Mouse (Mus musculus) neural tube, embryonic 14.5 days (tissue): ENCODE data around the gene Scnn1b. TPM values are rescaled to one million over a fixed set of nuclear protein-coding genes. Genes with fewer than 3 reads are reported as not detected.

Source experiments
- ATAC-seq: fragments of 200-750 bp; cut with Nextera tagmentation; 2 replicates; pipeline ENCODE4 v1.8.0; 2017; ENCODE audit warnings: low read depth, mild to moderate bottlenecking, moderate TSS enrichment, moderate library complexity
- H3K27ac ChIP-seq: fragments of 300-500 bp; sonication (generic); 2 replicates; pipeline ENCODE4 v1.5.1; 2014; ENCODE audit warnings: low read depth, mild to moderate bottlenecking, control low read depth, low read length, moderate library complexity, mixed read lengths
- H3K27me3 ChIP-seq: fragments of 300-500 bp; sonication (generic); 2 replicates; pipeline ENCODE4 v1.6.1; 2014; ENCODE audit warnings: low read length; ENCODE audit not compliant: control insufficient read depth, insufficient read depth
- H3K36me3 ChIP-seq: fragments of 300-500 bp; sonication (generic); 2 replicates; pipeline ENCODE4 v1.6.1; 2014; ENCODE audit warnings: low read length, mixed read lengths; ENCODE audit not compliant: control insufficient read depth, insufficient read depth
- H3K4me1 ChIP-seq: fragments of 300-500 bp; sonication (generic); 2 replicates; pipeline ENCODE4 v1.6.1; 2014; ENCODE audit warnings: low read length; ENCODE audit not compliant: control insufficient read depth, insufficient read depth
- H3K4me2 ChIP-seq: fragments of 300-500 bp; sonication (generic); 2 replicates; pipeline ENCODE4 v1.6.1; 2014; ENCODE audit warnings: mild to moderate bottlenecking, low read depth, low read length, control low read depth
- H3K4me3 ChIP-seq: fragments of 300-500 bp; sonication (generic); 2 replicates; pipeline ENCODE4 v1.5.1; 2014; ENCODE audit warnings: low read depth, low read length, control low read depth, mixed read lengths
- H3K9ac ChIP-seq: fragments of 300-500 bp; sonication (generic); replicated peaks from 2 replicates; pipeline ENCODE4 v1.6.1; 2014; ENCODE audit warnings: low read depth, mild to moderate bottlenecking, control low read depth, low read length, mixed read lengths
- H3K9me3 ChIP-seq: fragments of 300-500 bp; sonication (generic); 2 replicates; pipeline ENCODE4 v1.6.1; 2016; ENCODE audit warnings: low read length; ENCODE audit not compliant: control insufficient read depth
- WGBS: fragments of 180-500 bp; shearing (Covaris S2); extraction: QIAGEN DNeasy Blood & Tissue Kit; methylation state at CpG from one replicate; pipeline ENCODE4 v1.1.7; 2014; 5-methylcytosine and 5-hydroxymethylcytosine counted together
- polyA plus RNA-seq: library from polyadenylated mRNA; unstranded; fragments of >200 nt; fragmentation: Nextera tagmentation; extraction: Ambion mirVana; gene quantifications from 2 replicates; pipeline ENCODE4 v1.2.1, GENCODE M21; 2014

Scnn1b gene
- polyA plus RNA-seq, 1 experiment from 2014 or later, result 0.21 TPM

DNA sequence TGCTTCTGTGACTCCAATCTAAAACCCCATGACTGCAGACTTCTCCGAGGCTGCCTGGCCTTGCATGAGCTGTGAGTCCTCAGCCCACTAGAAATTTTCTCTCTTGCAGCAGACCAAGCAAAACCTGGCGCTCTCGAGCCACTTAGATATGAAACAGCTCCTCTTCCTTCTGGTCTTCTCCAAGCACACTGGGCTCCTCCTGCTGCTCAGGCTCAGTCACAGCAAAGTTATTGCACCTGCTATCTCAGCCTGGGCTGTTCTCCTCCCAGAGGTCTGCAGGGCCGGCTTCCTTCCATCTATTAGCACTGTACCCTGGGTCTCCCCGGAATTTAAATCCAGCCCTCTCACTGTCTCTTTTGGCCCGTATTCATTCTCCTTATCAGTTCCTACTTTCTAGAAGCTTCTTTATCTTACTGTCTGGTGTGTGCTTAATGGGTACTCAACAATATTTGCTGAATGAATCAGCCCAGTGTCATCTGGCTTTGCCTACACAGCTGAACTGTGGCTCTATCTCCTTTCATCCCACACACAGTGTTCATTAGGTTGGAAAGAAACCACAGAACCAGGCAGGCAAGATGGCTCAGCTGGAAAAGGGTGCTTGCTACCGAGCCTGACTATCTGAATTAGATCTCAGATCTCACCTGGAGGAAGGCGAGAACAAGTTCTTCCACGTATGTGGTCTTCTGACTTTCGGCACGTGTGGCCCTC is 7.5 kb upstream of the Scnn1b start:
- H3K4me2 ChIP-seq, result no peak overlapping the region
- H3K4me1 ChIP-seq, result no peaks in the 10 kb centered on the region
- no peaks in the 10 kb centered on the region for H3K36me3 ChIP-seq
- no peak for ATAC-seq
- H3K9ac ChIP-seq, result no peak overlapping the region
- H3K4me3 ChIP-seq, result no peak overlapping the region
- 88% methylated on average over 11 of the region's 11 CpGs for WGBS
- H3K27ac ChIP-seq, result no peak overlapping the region
- no peaks in the 10 kb centered on the region for H3K9me3 ChIP-seq
- H3K27me3 ChIP-seq, result no peaks in the 10 kb centered on the region

DNA sequence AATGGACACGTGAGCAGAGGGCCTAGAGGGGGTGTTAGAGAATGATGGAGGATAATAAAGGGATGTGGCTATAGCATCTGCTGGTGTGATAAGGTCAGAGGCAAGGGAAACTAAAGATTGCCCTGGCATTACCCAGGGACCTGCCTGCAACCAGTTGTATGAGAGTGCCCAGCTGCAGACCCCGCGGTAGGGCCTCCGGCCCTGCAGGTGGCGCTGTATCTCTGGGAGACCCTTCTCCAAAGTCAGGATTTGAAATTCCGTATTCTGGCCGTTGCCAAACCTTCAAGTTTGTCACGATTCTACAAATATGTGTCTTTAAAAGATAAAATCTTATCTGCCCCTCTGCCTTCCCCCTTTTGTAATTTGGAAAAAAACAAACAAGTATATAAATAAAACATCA is 5.9 kb upstream of the Scnn1b start:
- H3K36me3 ChIP-seq, result no peaks in the 10 kb centered on the region
- H3K4me1 ChIP-seq, result no peaks in the 10 kb centered on the region
- no peak for ATAC-seq
- no peak overlapping the region for H3K4me2 ChIP-seq
- H3K9me3 ChIP-seq, result no peaks in the 10 kb centered on the region
- 88% methylated on average over 8 of the region's 8 CpGs for WGBS
- H3K4me3 ChIP-seq, result no peak overlapping the region
- H3K27ac ChIP-seq, result no peak overlapping the region
- H3K9ac ChIP-seq, result no peak overlapping the region
- H3K27me3 ChIP-seq, result no peaks in the 10 kb centered on the region

GRCm38 (mm10) chr7:121871631-121872030 is 6.8 kb downstream of the Scnn1b start:
- H3K4me2 ChIP-seq, result no peak overlapping the region

GRCm38 (mm10) chr7:121873998-121874397 is 9.2 kb downstream of the Scnn1b start:
- Histone ChIP-seq H3K4me3 (no peak overlapping the region), H3K27me3 (no peaks in the 10 kb centered on the region)
- WGBS, result 61% methylated on average over 3 of the region's 3 CpGs

More at GRCm38 (mm10) chr7:121871631-121872030, 6.8 kb downstream of the Scnn1b start:
- Histone ChIP-seq H3K36me3 (no peaks in the 10 kb centered on the region), H3K9ac (no peak overlapping the region), H3K27ac (no peak overlapping the region), H3K4me1 (no peaks in the 10 kb centered on the region), H3K27me3 (no peaks in the 10 kb centered on the region), H3K9me3 (no peaks in the 10 kb centered on the region), H3K4me3 (no peak overlapping the region)
- WGBS, result 92% methylated on average over 2 of the region's 3 CpGs
- ATAC-seq, result no peak

GRCm38 (mm10) chr7:121874784-121875183 is 9.9 kb downstream of the Scnn1b start:
- no peak overlapping the region for H3K9ac ChIP-seq
- no peak for ATAC-seq
- H3K4me3 ChIP-seq, result no peak overlapping the region
- no peaks in the 10 kb centered on the region for H3K27me3 ChIP-seq
- H3K27ac ChIP-seq, result no peak overlapping the region
- no peaks in the 10 kb centered on the region for H3K4me1 ChIP-seq
- no peak overlapping the region for H3K4me2 ChIP-seq
- H3K36me3 ChIP-seq, result no peaks in the 10 kb centered on the region
- no peaks in the 10 kb centered on the region for H3K9me3 ChIP-seq
- WGBS, result 88% methylated on average over 7 of the region's 7 CpGs

More at GRCm38 (mm10) chr7:121873998-121874397, 9.2 kb downstream of the Scnn1b start:
- Histone ChIP-seq H3K4me1 (no peaks in the 10 kb centered on the region), H3K9me3 (no peaks in the 10 kb centered on the region), H3K36me3 (no peaks in the 10 kb centered on the region), H3K9ac (no peak overlapping the region), H3K27ac (no peak overlapping the region), H3K4me2 (no peak overlapping the region)
- ATAC-seq, result no peak

- ATAC-seq, result no peak
Observed at GRCm38 (mm10) chr7:121880246-121880645, 15.4 kb downstream of the Scnn1b start.

GRCm38 (mm10) chr7:121890636-121891360 is 26.0 kb downstream of the Scnn1b start:
- H3K4me3 ChIP-seq, result no peak overlapping the region
- H3K4me2 ChIP-seq, result no peak overlapping the region
- no peaks in the 10 kb centered on the region for H3K36me3 ChIP-seq
- no peak for ATAC-seq
- H3K9me3 ChIP-seq, result no peaks in the 10 kb centered on the region
- no peak overlapping the region for H3K9ac ChIP-seq
- 94% methylated on average over 13 of the region's 13 CpGs for whole genome bisulfite sequencing
- H3K27ac ChIP-seq, result no peak overlapping the region
- H3K27me3 ChIP-seq, result no peaks in the 10 kb centered on the region
- H3K4me1 ChIP-seq, result no peaks in the 10 kb centered on the region

More at GRCm38 (mm10) chr7:121880246-121880645, 15.4 kb downstream of the Scnn1b start:
- Histone ChIP-seq H3K27ac (no peak overlapping the region), H3K9me3 (no peaks in the 10 kb centered on the region), H3K4me1 (no peaks in the 10 kb centered on the region), H3K4me3 (no peak overlapping the region), H3K36me3 (no peaks in the 10 kb centered on the region), H3K4me2 (no peak overlapping the region), H3K9ac (no peak overlapping the region), H3K27me3 (no peaks in the 10 kb centered on the region)
- WGBS, result 91% methylated on average over 4 of the region's 4 CpGs

DNA sequence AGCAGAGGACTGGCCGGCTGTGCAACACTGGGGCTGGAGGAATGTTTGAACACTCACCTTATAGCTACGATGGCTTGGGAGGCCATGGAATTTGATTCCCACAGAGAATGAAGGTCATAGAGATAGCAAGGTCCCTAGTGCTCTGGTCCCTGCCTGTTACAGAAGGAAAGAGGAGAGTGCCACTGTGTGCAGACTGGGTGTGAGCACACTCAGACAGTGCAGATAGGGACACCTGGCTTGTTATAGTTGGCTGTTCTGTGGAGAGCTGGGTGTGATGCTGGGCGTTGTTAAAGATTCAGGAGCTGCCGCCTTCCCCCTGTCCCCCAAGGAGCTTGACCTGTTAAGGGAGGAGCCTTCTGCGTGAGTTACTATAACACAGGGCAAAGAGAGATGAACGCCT is 31.9 kb downstream of the Scnn1b start:
- H3K4me3 ChIP-seq, result no peak overlapping the region
- no peaks in the 10 kb centered on the region for H3K9me3 ChIP-seq
- no peak for ATAC-seq
- H3K36me3 ChIP-seq, result no peaks in the 10 kb centered on the region
- no peak overlapping the region for H3K4me2 ChIP-seq
- no peaks in the 10 kb centered on the region for H3K27me3 ChIP-seq
- H3K27ac ChIP-seq, result no peak overlapping the region
- H3K4me1 ChIP-seq, result no peaks in the 10 kb centered on the region
- WGBS, result 33% methylated on average over 6 of the region's 6 CpGs
- no peak overlapping the region for H3K9ac ChIP-seq

DNA sequence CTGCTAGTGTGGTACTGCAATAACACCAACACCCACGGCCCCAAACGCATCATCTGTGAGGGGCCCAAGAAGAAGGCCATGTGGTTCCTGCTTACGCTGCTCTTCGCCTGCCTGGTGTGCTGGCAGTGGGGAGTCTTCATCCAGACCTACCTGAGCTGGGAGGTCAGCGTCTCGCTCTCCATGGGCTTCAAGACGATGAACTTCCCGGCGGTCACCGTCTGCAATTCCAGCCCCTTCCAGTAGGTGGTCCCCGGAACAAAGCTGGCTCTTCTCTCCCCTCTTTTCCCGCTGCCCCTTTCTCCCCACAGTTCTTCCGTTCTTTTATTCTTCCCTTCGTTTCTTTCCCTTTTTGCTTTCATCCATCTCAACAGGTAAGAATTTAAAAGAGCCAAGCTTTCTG is 34.5 kb downstream of the Scnn1b start:
- no peak; the same call in 1 of the 2 replicates for ATAC-seq
- no peak overlapping the region for H3K9ac ChIP-seq
- no peak overlapping the region for H3K4me3 ChIP-seq
- no peaks in the 10 kb centered on the region for H3K9me3 ChIP-seq
- H3K36me3 ChIP-seq, result no peaks in the 10 kb centered on the region
- H3K4me2 ChIP-seq, result peak overlapping the region; percentile 21; the same call in 1 of the 2 replicates
- no peaks in the 10 kb centered on the region for H3K4me1 ChIP-seq
- no peaks in the 10 kb centered on the region for H3K27me3 ChIP-seq
- 9% methylated on average over 14 of the region's 14 CpGs for WGBS
- no peak overlapping the region for H3K27ac ChIP-seq
